Mouse (Mus musculus): ENCODE measurements at regions not wholly inside any gene's neighbourhood (a gene's known extent, or its start where the extent isn't known, plus 50 kb on each side); places are given as distances from the start of the nearest gene placed in this dataset.

- Histone ChIP-seq H3K36me3 (ENCODE audit: control insufficient read depth, insufficient read depth, low read length) (no peaks in the 10 kb centered on the region), H3K27me3 (ENCODE audit: control insufficient read depth, insufficient read depth, low read length) (no peaks in the 10 kb centered on the region), H3K27ac (ENCODE audit: control insufficient read depth, insufficient read depth, low read depth, low read length) (no peak overlapping the region), H3K4me3 (ENCODE audit: control insufficient read depth, low read depth, low read length) (no peak overlapping the region), H3K4me1 (ENCODE audit: control insufficient read depth, insufficient read depth, low read length) (peaks cover 21% of the 10 kb centered on the region)
- no peak for TF ChIP-seq POLR2A (IDR thresholded peaks at IDR 0.05; ENCODE audit: control insufficient read depth, low read depth, low read length)
- TF ChIP-seq CTCF (IDR thresholded peaks at IDR 0.05; ENCODE audit: control insufficient read depth, insufficient read depth, insufficient replicate concordance, low read depth, low read length), result no peak
Measured at GRCm38 (mm10) chr7:64050826-64051401, 102.7 kb upstream of the Trpm1 start.

- H3K4me1 ChIP-seq (ENCODE audit: control insufficient read depth, insufficient read depth, low read length), result peaks cover 21% of the 10 kb centered on the region
- TF ChIP-seq CTCF (IDR thresholded peaks at IDR 0.05; ENCODE audit: control insufficient read depth, insufficient read depth, insufficient replicate concordance, low read depth, low read length), result no peak
- no peak for TF ChIP-seq POLR2A (IDR thresholded peaks at IDR 0.05; ENCODE audit: control insufficient read depth, low read depth, low read length)
- peak overlapping the region; percentile 3 for H3K4me3 ChIP-seq (ENCODE audit: control insufficient read depth, low read depth, low read length)
- no peaks in the 10 kb centered on the region for H3K36me3 ChIP-seq (ENCODE audit: control insufficient read depth, insufficient read depth, low read length)
- H3K27ac ChIP-seq (ENCODE audit: control insufficient read depth, insufficient read depth, low read depth, low read length), result no peak overlapping the region
- H3K27me3 ChIP-seq (ENCODE audit: control insufficient read depth, insufficient read depth, low read length), result no peaks in the 10 kb centered on the region
Measured at GRCm38 (mm10) chr7:64050246-64050645, 103.4 kb upstream of the Trpm1 start.

GRCm38 (mm10) chr7:64049183-64049965 is 104.3 kb upstream of the Trpm1 start:
- Histone ChIP-seq H3K4me3 (ENCODE audit: control insufficient read depth, low read depth, low read length) (peak overlapping the region; percentile 73), H3K27ac (ENCODE audit: control insufficient read depth, insufficient read depth, low read depth, low read length) (no peak overlapping the region), H3K27me3 (ENCODE audit: control insufficient read depth, insufficient read depth, low read length) (no peaks in the 10 kb centered on the region), H3K36me3 (ENCODE audit: control insufficient read depth, insufficient read depth, low read length) (no peaks in the 10 kb centered on the region), H3K4me1 (ENCODE audit: control insufficient read depth, insufficient read depth, low read length) (peaks cover 21% of the 10 kb centered on the region)
- TF ChIP-seq POLR2A (IDR thresholded peaks at IDR 0.05; ENCODE audit: control insufficient read depth, low read depth, low read length) (no peak), CTCF (IDR thresholded peaks at IDR 0.05; ENCODE audit: control insufficient read depth, insufficient read depth, insufficient replicate concordance, low read depth, low read length) (no peak)

GRCm38 (mm10) chr7:64048452-64049182 is 105.0 kb upstream of the Trpm1 start:
- H3K36me3 ChIP-seq (ENCODE audit: control insufficient read depth, insufficient read depth, low read length), result no peaks in the 10 kb centered on the region
- H3K4me3 ChIP-seq (ENCODE audit: control insufficient read depth, low read depth, low read length), result peak overlapping the region; percentile 73
- H3K27ac ChIP-seq (ENCODE audit: control insufficient read depth, insufficient read depth, low read depth, low read length), result 0 out of 2 replicates have a peak overlapping the region, but pooled peaks have one; percentile 26
- TF ChIP-seq CTCF (IDR thresholded peaks at IDR 0.05; ENCODE audit: control insufficient read depth, insufficient read depth, insufficient replicate concordance, low read depth, low read length) (no peak), POLR2A (IDR thresholded peaks at IDR 0.05; ENCODE audit: control insufficient read depth, low read depth, low read length) (peak; percentile 38)
- peaks cover 21% of the 10 kb centered on the region for H3K4me1 ChIP-seq (ENCODE audit: control insufficient read depth, insufficient read depth, low read length)
- no peaks in the 10 kb centered on the region for H3K27me3 ChIP-seq (ENCODE audit: control insufficient read depth, insufficient read depth, low read length)

- H3K4me3 ChIP-seq (ENCODE audit: control insufficient read depth, low read depth, low read length), result no peak overlapping the region
- H3K36me3 ChIP-seq (ENCODE audit: control insufficient read depth, insufficient read depth, low read length), result no peaks in the 10 kb centered on the region
- H3K27me3 ChIP-seq (ENCODE audit: control insufficient read depth, insufficient read depth, low read length), result no peaks in the 10 kb centered on the region
- TF ChIP-seq POLR2A (IDR thresholded peaks at IDR 0.05; ENCODE audit: control insufficient read depth, low read depth, low read length) (no peak), CTCF (IDR thresholded peaks at IDR 0.05; ENCODE audit: control insufficient read depth, insufficient read depth, insufficient replicate concordance, low read depth, low read length) (no peak)
- no peak overlapping the region for H3K27ac ChIP-seq (ENCODE audit: control insufficient read depth, insufficient read depth, low read depth, low read length)
- peaks cover 19% of the 10 kb centered on the region for H3K4me1 ChIP-seq (ENCODE audit: control insufficient read depth, insufficient read depth, low read length)
Measured at GRCm38 (mm10) chr7:64047831-64048230, 105.8 kb upstream of the Trpm1 start.

GRCm38 (mm10) chr7:64045292-64045691 is 106.6 kb upstream of the Klf13 start:
- no peak overlapping the region for H3K27ac ChIP-seq (ENCODE audit: control insufficient read depth, insufficient read depth, low read depth, low read length)
- H3K27me3 ChIP-seq (ENCODE audit: control insufficient read depth, insufficient read depth, low read length), result no peaks in the 10 kb centered on the region
- H3K4me1 ChIP-seq (ENCODE audit: control insufficient read depth, insufficient read depth, low read length), result peaks cover 24% of the 10 kb centered on the region
- no peaks in the 10 kb centered on the region for H3K36me3 ChIP-seq (ENCODE audit: control insufficient read depth, insufficient read depth, low read length)
- no peak overlapping the region for H3K4me3 ChIP-seq (ENCODE audit: control insufficient read depth, low read depth, low read length)
- TF ChIP-seq POLR2A (IDR thresholded peaks at IDR 0.05; ENCODE audit: control insufficient read depth, low read depth, low read length) (no peak), CTCF (IDR thresholded peaks at IDR 0.05; ENCODE audit: control insufficient read depth, insufficient read depth, insufficient replicate concordance, low read depth, low read length) (no peak)

GRCm38 (mm10) chr7:64042978-64043377 is 104.3 kb upstream of the Klf13 start:
- Histone ChIP-seq H3K4me3 (ENCODE audit: control insufficient read depth, low read depth, low read length) (no peak overlapping the region), H3K27ac (ENCODE audit: control insufficient read depth, insufficient read depth, low read depth, low read length) (no peak overlapping the region), H3K36me3 (ENCODE audit: control insufficient read depth, insufficient read depth, low read length) (no peaks in the 10 kb centered on the region), H3K4me1 (ENCODE audit: control insufficient read depth, insufficient read depth, low read length) (peaks cover 5% of the 10 kb centered on the region), H3K27me3 (ENCODE audit: control insufficient read depth, insufficient read depth, low read length) (no peaks in the 10 kb centered on the region)
- no peak for TF ChIP-seq CTCF (IDR thresholded peaks at IDR 0.05; ENCODE audit: control insufficient read depth, insufficient read depth, insufficient replicate concordance, low read depth, low read length)
- no peak for TF ChIP-seq POLR2A (IDR thresholded peaks at IDR 0.05; ENCODE audit: control insufficient read depth, low read depth, low read length)

All from testis, adult 2 months (tissue).